Mouse (Mus musculus) liver, embryonic 18 days (tissue): ENCODE data around the gene Rps6ka2. TPM values are rescaled to one million over a fixed set of nuclear protein-coding genes. Genes with fewer than 3 reads are reported as not detected.

Experiments
- polyA plus RNA-seq: library from polyadenylated mRNA; depleted of rRNA; stranded (reverse); fragments of >200 nt; gene quantifications from 2 replicates; pipeline ENCODE4 v1.2.3, GENCODE M21; 2012; rRNA removed

Rps6ka2 gene
- polyA plus RNA-seq = 1.5 and 1.9 TPM in 2 replicates

DNA sequence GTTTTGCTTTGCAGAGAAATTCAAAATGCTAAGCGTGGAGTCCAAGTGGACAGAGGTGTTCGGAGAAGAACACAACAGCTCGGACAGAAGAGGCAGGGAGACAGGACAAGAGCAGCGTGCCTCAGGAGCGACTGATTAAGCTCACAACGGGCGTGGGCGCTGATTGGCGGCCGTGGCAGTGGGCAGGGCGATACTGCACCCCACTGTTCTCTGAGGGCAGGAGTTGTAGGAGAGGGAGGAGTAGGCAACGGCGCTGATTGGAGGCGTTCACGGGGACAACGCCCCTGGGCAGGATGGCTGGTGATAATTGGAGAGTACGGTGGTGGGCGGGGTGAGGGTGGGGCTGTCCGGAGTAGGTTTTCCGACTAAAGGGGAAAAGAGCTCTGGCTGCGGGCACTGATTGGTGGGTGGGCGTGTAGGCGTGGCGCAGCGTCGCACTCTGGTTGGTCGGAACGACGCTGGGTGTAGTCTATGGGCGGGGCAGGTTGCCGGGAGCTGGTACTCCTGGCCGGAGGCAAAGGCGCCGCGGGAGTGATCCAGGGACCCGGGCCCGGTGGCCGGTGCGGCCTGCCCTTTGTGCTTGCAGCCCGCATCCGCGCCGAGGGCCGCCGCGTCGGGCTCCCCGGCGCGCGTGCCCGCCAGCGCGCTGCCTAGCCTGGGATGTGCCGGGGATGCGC, at the start of gene Rps6ka2:
TSS of gene Rps6ka2 (plus strand) at position 489 of the 677 bp plus-strand sequence.

DNA sequence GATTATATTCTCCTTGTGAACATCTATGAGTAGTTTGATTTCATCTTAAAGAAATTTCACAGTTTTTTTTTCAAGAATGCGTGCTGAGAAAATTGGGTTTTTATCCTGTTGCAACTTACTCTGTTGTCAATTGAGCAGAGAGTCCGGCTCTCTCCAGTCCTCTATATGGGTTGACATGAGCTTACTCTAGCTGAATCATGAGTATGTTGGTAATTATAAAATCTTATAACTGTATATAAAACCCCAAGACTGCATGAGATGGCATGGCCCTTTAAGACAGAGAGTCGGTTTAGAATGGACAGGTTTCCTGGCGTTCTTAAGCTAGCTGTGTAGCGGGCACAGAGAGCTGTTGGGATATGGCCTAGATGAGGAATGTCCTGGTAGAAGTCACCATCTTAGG, 154.4 kb downstream of the Rps6ka2 start, which contains the start of gene Tcp10a:
TSS of gene Tcp10a (plus strand) at position 301 of the 400 bp plus-strand sequence.

DNA sequence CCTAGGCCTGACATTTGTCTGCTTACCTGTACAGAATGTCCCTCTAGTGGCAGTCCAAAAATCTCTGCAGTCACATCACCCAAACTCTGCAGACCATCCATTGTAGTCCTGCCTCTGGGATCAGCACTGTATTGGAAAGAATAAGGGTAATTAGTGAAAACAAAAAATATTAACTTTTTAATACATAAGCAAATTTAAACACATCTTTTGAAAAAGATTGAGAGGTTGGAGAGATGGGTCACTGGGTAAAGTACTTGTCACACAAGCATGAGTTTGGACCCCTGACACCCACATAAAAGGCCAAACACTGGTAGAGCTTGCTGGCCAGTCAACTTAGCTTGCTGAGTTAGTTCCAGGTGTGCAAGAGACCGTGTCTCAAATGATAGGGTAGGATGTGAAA, 182.7 kb downstream of the Rps6ka2 start, which contains the start of gene Ttll2:
TSS of gene Ttll2 (minus strand) at position 101 of the 400 bp plus-strand sequence.

Other genes starting within 250 kb of the Rps6ka2 start
- 7.4 and 8.2 TPM in 2 replicates for gene Rsph3b, start 221.4 kb upstream of the Rps6ka2 start, polyA plus RNA-seq
- 12.4 and 13.5 TPM in 2 replicates for gene Tagap1, start 209.0 kb upstream of the Rps6ka2 start, polyA plus RNA-seq
- 107 and 111 TPM in 2 replicates for gene Rnaset2b, start 199.5 kb upstream of the Rps6ka2 start, polyA plus RNA-seq
- 0.14 and 0.17 TPM in 2 replicates for gene Gm49721, start 191.2 kb upstream of the Rps6ka2 start, polyA plus RNA-seq
- gene Gm1604a, start 144.5 kb upstream of the Rps6ka2 start, polyA plus RNA-seq = 0.04 and 0.08 TPM in 2 replicates
- not detected in 2 replicates for gene Tcp10a, start 154.5 kb downstream of the Rps6ka2 start, polyA plus RNA-seq
- 0.34 and 0.50 TPM in 2 replicates for gene Ttll2, start 182.6 kb downstream of the Rps6ka2 start, polyA plus RNA-seq
- not detected in 2 replicates for gene Gm49630, start 201.9 kb downstream of the Rps6ka2 start, polyA plus RNA-seq
- 4.4 and 5.8 TPM in 2 replicates for gene Unc93a2, start 215.3 kb downstream of the Rps6ka2 start, polyA plus RNA-seq